Mouse (Mus musculus) kidney, adult 2 months (tissue): ENCODE measurements around the gene Slc15a2.

Source experiments
- CTCF ChIP-seq: fragments of 200-500 bp; conservative IDR thresholded peaks from 2 replicates; pipeline ENCODE4 v1.5.1; 2011; ENCODE audit warnings: low read depth, mild to moderate bottlenecking, control low read depth, low read length, moderate library complexity, mixed read lengths; ENCODE audit not compliant: insufficient read depth, insufficient read length
- POLR2A ChIP-seq: fragments of 200-500 bp; IDR thresholded peaks from one replicate; pipeline ENCODE4 v1.6.1; 2011; ENCODE audit warnings: low read depth, low read length, control low read depth

DNA sequence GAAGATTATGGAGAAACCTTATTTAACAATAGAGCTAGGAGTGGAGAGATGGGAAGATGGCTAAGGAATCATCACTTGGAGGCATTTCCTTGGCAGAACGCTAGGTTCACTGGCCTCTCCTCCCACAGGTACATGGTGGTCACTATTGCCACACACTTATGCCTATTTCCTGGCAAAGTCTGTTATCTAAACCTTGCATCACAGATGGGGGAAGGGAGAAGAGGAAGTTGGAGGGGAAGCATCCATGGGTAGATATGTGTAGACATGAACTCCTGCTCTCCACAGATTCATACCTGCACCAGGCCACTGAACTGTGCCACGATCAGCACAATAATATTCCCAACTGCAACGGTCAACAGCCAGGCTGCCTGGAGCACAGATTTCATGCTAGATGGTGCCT, 32.8 kb downstream of the Slc15a2 start:
- TF ChIP-seq CTCF = no peak
- TF ChIP-seq POLR2A = no peak
